Comparison of ENCODE assay signal across 48 mouse cellular contexts in the genomic region with DNA sequence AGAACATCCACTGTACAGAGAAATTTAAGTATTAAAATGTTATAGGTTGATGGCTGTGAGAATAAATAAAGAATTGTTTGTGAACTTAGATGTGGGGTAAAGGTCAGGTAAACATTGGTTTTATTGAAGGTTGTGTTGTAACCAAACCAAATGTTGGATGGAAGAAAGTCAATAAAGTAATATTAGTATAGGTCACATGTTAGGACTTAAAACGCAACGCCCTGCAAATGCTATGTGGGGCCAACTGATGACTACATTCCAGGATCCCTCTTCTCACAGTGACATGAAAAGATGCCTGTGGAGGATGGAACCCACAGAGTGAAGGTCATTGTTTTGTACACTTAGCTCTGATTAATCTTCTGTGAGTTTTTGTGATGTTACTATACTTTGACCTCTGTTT. TPM values are rescaled to one million over a fixed set of nuclear protein-coding genes. Genes with fewer than 3 reads are reported as not detected.
"Had no signal": no experiment of that assay in that cellular context is flagged by ENCODE, and none has a peak within 500 bp of the region (broad histone marks: within the 10 kb centered on the region; RNA-seq: fewer than 3 reads in every experiment).

No protein-coding gene starts in this region.

- H3K27ac ChIP-seq: heart, adult 2 months; heart, embryonic 10.5 days; heart, embryonic 13.5 days; heart, embryonic 15.5 days; hindbrain, embryonic 10.5 days; hindbrain, embryonic 12.5 days; hindbrain, embryonic 13.5 days; hindbrain, embryonic 14.5 days; hindbrain, embryonic 15.5 days; hindbrain, postnatal 0 days; intestine, embryonic 15.5 days; kidney, embryonic 15.5 days; kidney, postnatal 0 days; layer of hippocampus, adult 2 months had no signal

- H3K4me3 ChIP-seq: heart, adult 2 months; heart, embryonic 10.5 days; heart, embryonic 12.5 days; heart, embryonic 13.5 days; heart, embryonic 15.5 days; hindbrain, embryonic 10.5 days; hindbrain, embryonic 12.5 days; hindbrain, embryonic 13.5 days; hindbrain, embryonic 15.5 days; intestine, embryonic 15.5 days; kidney, embryonic 15.5 days; layer of hippocampus, adult 2 months had no signal

- H3K27me3 ChIP-seq: intestine, embryonic 15.5 days had no signal

- DNase-seq: heart, adult 2 months; heart, postnatal 10 days; heart, postnatal 14 days; heart, postnatal 36 days; heart, postnatal 4 days; kidney, adult 11 months; kidney, adult 18-20 months; kidney, adult 2 months; kidney, adult 8-10 months; kidney, adult 9 months; kidney, postnatal 10 days; kidney, postnatal 14 days; kidney, postnatal 25 days; kidney, postnatal 36 days; kidney, postnatal 4 days; layer of hippocampus, adult 9-11 months had no signal

- H3K9me3 ChIP-seq: heart, embryonic 10.5 days; heart, embryonic 12.5 days; heart, embryonic 13.5 days; heart, embryonic 15.5 days; hindbrain, embryonic 10.5 days; hindbrain, embryonic 12.5 days; hindbrain, embryonic 13.5 days; hindbrain, embryonic 15.5 days; intestine, embryonic 15.5 days; kidney, embryonic 15.5 days had no signal

- H3K36me3 ChIP-seq: heart, embryonic 10.5 days; heart, embryonic 12.5 days; heart, embryonic 13.5 days; heart, embryonic 15.5 days; hindbrain, embryonic 10.5 days; hindbrain, embryonic 12.5 days; hindbrain, embryonic 13.5 days; hindbrain, embryonic 15.5 days; intestine, embryonic 15.5 days; kidney, embryonic 15.5 days had no signal

- H3K9ac ChIP-seq: heart, embryonic 12.5 days; heart, embryonic 13.5 days; heart, embryonic 15.5 days; hindbrain, embryonic 12.5 days; hindbrain, embryonic 13.5 days; hindbrain, embryonic 14.5 days; hindbrain, embryonic 15.5 days; intestine, embryonic 15.5 days; kidney, embryonic 15.5 days had no signal

- H3K4me2 ChIP-seq: heart, embryonic 11.5 days; heart, embryonic 12.5 days; heart, embryonic 13.5 days; heart, embryonic 15.5 days; hindbrain, embryonic 12.5 days; hindbrain, embryonic 13.5 days; hindbrain, embryonic 14.5 days; hindbrain, embryonic 15.5 days; intestine, embryonic 15.5 days; kidney, embryonic 15.5 days had no signal

- ATAC-seq: hindbrain, embryonic 16.5 days; hindbrain, postnatal 0 days; inflammation-experienced regulatory T-cells, adult 6 months; intestine, embryonic 15.5 days; intestine, embryonic 16.5 days; intestine, postnatal 0 days had no signal

- H3K4me1 ChIP-seq: heart, embryonic 10.5 days; heart, embryonic 12.5 days; heart, embryonic 13.5 days; heart, embryonic 15.5 days; hindbrain, embryonic 10.5 days; hindbrain, embryonic 12.5 days; hindbrain, embryonic 13.5 days; hindbrain, embryonic 15.5 days; intestine, embryonic 15.5 days; kidney, embryonic 15.5 days had no signal

RNA-seq across cellular contexts. Expression of gene Meiob, which starts 15.4 kb away (rescaled TPM):
- total RNA-seq: heart, postnatal 10 days; heart, postnatal 14 days; heart, postnatal 25 days; heart, postnatal 36 days; hematopoietic stem cell, adult 5-6 weeks; hindbrain, postnatal 0 days; layer of hippocampus, adult 18-20 months; layer of hippocampus, adult 2 months; layer of hippocampus, adult 8-10 months; layer of hippocampus, postnatal 10 days; layer of hippocampus, postnatal 14 days; layer of hippocampus, postnatal 25 days had no signal
- polyA plus RNA-seq: heart, adult 2 months; heart, embryonic 10.5 days; heart, embryonic 11.5 days; heart, embryonic 12.5 days; heart, embryonic 13.5 days; heart, embryonic 14.5 days; heart, embryonic 15.5 days; heart, embryonic 16.5 days; heart, postnatal 0 days; hindbrain, embryonic 10.5 days; hindbrain, embryonic 11.5 days; hindbrain, embryonic 12.5 days; hindbrain, embryonic 13.5 days; hindbrain, embryonic 14.5 days; hindbrain, embryonic 15.5 days; hindbrain, embryonic 16.5 days; hindbrain, postnatal 0 days; inflammation-experienced regulatory T-cells, adult 6 months; intestine, embryonic 14.5 days; intestine, embryonic 15.5 days; intestine, embryonic 16.5 days; kidney, adult 2 months; kidney, embryonic 14.5 days; kidney, embryonic 15.5 days had no signal

RNA-seq across cellular contexts. Expression of gene Igfals, which starts 46.3 kb away (rescaled TPM):
- total RNA-seq: hematopoietic stem cell, adult 5-6 weeks; layer of hippocampus, adult 18-20 months; layer of hippocampus, adult 8-10 months; layer of hippocampus, postnatal 10 days; layer of hippocampus, postnatal 14 days; layer of hippocampus, postnatal 25 days had no signal
- polyA plus RNA-seq: heart, embryonic 11.5 days; heart, embryonic 14.5 days; hindbrain, embryonic 16.5 days; inflammation-experienced regulatory T-cells, adult 6 months had no signal
